Mouse (Mus musculus) liver, embryonic 14.5 days (tissue): ENCODE data around the gene Parp16. TPM values are rescaled to one million over a fixed set of nuclear protein-coding genes. Genes with fewer than 3 reads are reported as not detected.
A peak's percentile ranks its signal among the peaks of the same experiment; 100 is the strongest.

ENCODE experiments used
- ATAC-seq: fragments of 200-750 bp; cut with Nextera tagmentation; 2 replicates; pipeline ENCODE4 v1.8.0; 2017; ENCODE audit warnings: moderate number of reproducible peaks, mild to moderate bottlenecking, moderate library complexity; ENCODE audit not compliant: insufficient read depth
- DNase-seq, 3 experiments: peaks; one replicate each; pipeline ENCODE4 v3.0.0-alpha.2; 2012 to 2013; ENCODE audit warnings: low read depth in 3 of 3, low spot score in 3 of 3
- H3K27ac ChIP-seq: fragments of 300-500 bp; sonication (generic); 2 replicates; pipeline ENCODE4 v1.5.1; 2014; ENCODE audit warnings: moderate library complexity, mild to moderate bottlenecking, control low read depth, inconsistent platforms
- H3K27me3 ChIP-seq: fragments of 300-500 bp; sonication (generic); 2 replicates; pipeline ENCODE4 v1.6.1; 2014; ENCODE audit warnings: mild to moderate bottlenecking, low read length, moderate library complexity; ENCODE audit not compliant: control insufficient read depth, insufficient read depth
- H3K36me3 ChIP-seq: fragments of 300-500 bp; sonication (generic); replicated peaks from 2 replicates; pipeline ENCODE4 v1.6.1; 2014; ENCODE audit warnings: low read depth; ENCODE audit not compliant: control insufficient read depth, insufficient read depth
- H3K4me1 ChIP-seq, 2 experiments: fragments of 200-500 bp in 1 of 2; fragments of 300-500 bp in 1 of 2; sonication (generic) in 1 of 2; replicated peaks; 2 replicates each; pipeline ENCODE4 v1.6.1; 2012 to 2014; ENCODE audit warnings: antibody characterized with exemption in 1 of 2, inconsistent platforms in 1 of 2, low read length in 1 of 2; ENCODE audit not compliant: control insufficient read depth in 2 of 2, insufficient read depth in 2 of 2
- H3K4me2 ChIP-seq: fragments of 300-500 bp; sonication (generic); 2 replicates; pipeline ENCODE4 v1.6.1; 2014; ENCODE audit warnings: low read depth, mild to moderate bottlenecking, control low read depth, moderate library complexity
- H3K4me3 ChIP-seq, 2 experiments: fragments of 200-500 bp in 1 of 2; fragments of 300-500 bp in 1 of 2; sonication (generic) in 1 of 2; 2 replicates each; pipeline ENCODE4 v1.5.1; 2012 to 2014; ENCODE audit warnings: low read depth in 2 of 2, low read length in 2 of 2, mild to moderate bottlenecking in 2 of 2, control low read depth in 1 of 2, inconsistent platforms in 1 of 2, moderate library complexity in 1 of 2; ENCODE audit not compliant: insufficient read depth in 1 of 2
- H3K9ac ChIP-seq: fragments of 300-500 bp; sonication (generic); replicated peaks from 2 replicates; pipeline ENCODE4 v1.6.1; 2014; ENCODE audit warnings: mild to moderate bottlenecking, control low read depth, moderate library complexity
- H3K9me3 ChIP-seq: fragments of 300-500 bp; sonication (generic); 2 replicates; pipeline ENCODE4 v1.6.1; 2016; ENCODE audit warnings: low read length, mixed read lengths; ENCODE audit not compliant: control insufficient read depth
- CTCF ChIP-seq: IDR thresholded peaks from 2 replicates; pipeline ENCODE4 v1.5.1; 2016; ENCODE audit warnings: antibody characterized with exemption, low read depth, control low read depth
- EP300 ChIP-seq: IDR thresholded peaks from 2 replicates; pipeline ENCODE4 v1.6.1; 2016; ENCODE audit warnings: antibody characterized with exemption, low read depth
- WGBS: fragments of 180-500 bp; shearing (Covaris S2); extraction: QIAGEN DNeasy Blood & Tissue Kit; methylation state at CpG from one replicate; pipeline ENCODE4 v1.1.7; 2014; ENCODE audit not compliant: insufficient replicate concordance; 5-methylcytosine and 5-hydroxymethylcytosine counted together
- polyA plus RNA-seq, 2 experiments: library from polyadenylated mRNA; depleted of rRNA in 1 of 2; stranded (reverse) in 1 of 2; unstranded in 1 of 2; fragments of >200 nt; fragmentation: Nextera tagmentation in 1 of 2; extraction: Ambion mirVana in 1 of 2; gene quantifications; 2 replicates each; pipeline versions ENCODE4 v1.2.1 to v1.2.3; 2012 to 2014

The Parp16 gene
- polyA plus RNA-seq, 2 experiments = 5.7 to 7.2 TPM

GRCm38 (mm10) chr9:65208293-65209179 is 13.4 kb downstream of the Parp16 start:
- 0 out of 2 replicates have a peak overlapping the region, but pooled peaks have one; percentile 2 for H3K9ac ChIP-seq
- no peak overlapping the region for H3K27ac ChIP-seq
- H3K27me3 ChIP-seq = no peaks in the 10 kb centered on the region
- DNase-seq = no peak
- H3K9me3 ChIP-seq = no peaks in the 10 kb centered on the region
- TF ChIP-seq CTCF = no peak
- no peak for TF ChIP-seq EP300
- H3K4me3 ChIP-seq = no peak overlapping the region
- 79% methylated on average over 32 of the region's 32 CpGs for whole genome bisulfite sequencing
- H3K4me1 ChIP-seq = peaks cover 0 to 2% of the 10 kb centered on the region in 2 experiments; a peak in 2 of 4 replicates
- ATAC-seq = peak; percentile 56; the same call in 1 of the 2 replicates
- no peaks in the 10 kb centered on the region for H3K36me3 ChIP-seq
- no peak overlapping the region for H3K4me2 ChIP-seq

GRCm38 (mm10) chr9:65211598-65211997 is 16.4 kb downstream of the Parp16 start:
- TF ChIP-seq CTCF = no peak
- TF ChIP-seq EP300 = no peak
- ATAC-seq = no peak
- Histone ChIP-seq H3K9me3 (no peaks in the 10 kb centered on the region), H3K9ac (no peak overlapping the region), H3K4me1 (peaks cover 12 to 16% of the 10 kb centered on the region in 2 experiments), H3K4me3 (no peak overlapping the region), H3K36me3 (no peaks in the 10 kb centered on the region), H3K4me2 (no peak overlapping the region), H3K27ac (no peak overlapping the region), H3K27me3 (no peaks in the 10 kb centered on the region)
- 58% methylated on average over 1 of the region's 1 CpGs for WGBS
- DNase-seq = no peak

- Histone ChIP-seq H3K4me2 (peak overlapping the region; percentile 93), H3K27ac (peak overlapping the region; percentile 98), H3K36me3 (no peaks in the 10 kb centered on the region; the same call in 1 of the 2 replicates), H3K9me3 (no peaks in the 10 kb centered on the region), H3K4me3 (peak overlapping the region; percentile 67 to 73), H3K27me3 (no peaks in the 10 kb centered on the region), H3K9ac (peak overlapping the region; percentile 68), H3K4me1 (peaks cover 39 to 40% of the 10 kb centered on the region in 2 experiments)
- WGBS = 8% methylated on average over 10 of the region's 10 CpGs
- DNase-seq (peak in 1 of 3 experiments; percentile 59), ATAC-seq (no peak)
- no peak for TF ChIP-seq CTCF
These were observed 19.2 kb downstream of the Parp16 start for GRCm38 (mm10) chr9:65214425-65214777.

GRCm38 (mm10) chr9:65214778-65215493 is 19.8 kb downstream of the Parp16 start:
- Histone ChIP-seq H3K4me2 (peak overlapping the region; percentile 93), H3K4me1 (peaks cover 39 to 41% of the 10 kb centered on the region in 2 experiments), H3K27ac (peak overlapping the region; percentile 98), H3K36me3 (no peaks in the 10 kb centered on the region; the same call in 1 of the 2 replicates), H3K9ac (peak overlapping the region; percentile 97), H3K9me3 (no peaks in the 10 kb centered on the region), H3K27me3 (no peaks in the 10 kb centered on the region), H3K4me3 (peak overlapping the region; percentile 73 to 74)
- TF ChIP-seq CTCF (peak; percentile 52), EP300 (no peak)
- WGBS = under 1% methylated on average over 59 of the region's 59 CpGs
- DNase-seq (peak; percentile 86 to 89 (median 86)), ATAC-seq (peak; percentile 90)
